Mouse (Mus musculus) left cerebral cortex, postnatal 25 days (tissue): Measurements from ENCODE around the gene Oxnad1. TPM values are rescaled to one million over a fixed set of nuclear protein-coding genes. Genes with fewer than 3 reads are reported as not detected.
"Not testable (repeated sequence)": the region's sequence is repeated elsewhere in the genome, so short reads cannot be mapped to it uniquely, and the experiment has no call there.

ENCODE experiments used
- DNase-seq, 2 experiments: peaks; one replicate each; pipeline ENCODE4 v3.0.0; 2022; ENCODE audit warnings: low spot score in 2 of 2, mixed read lengths in 1 of 2
- intact Hi-C: fragments of 180-260 bp; cut with DNase I; formaldehyde crosslinking; loops from one replicate; pipeline ENCODE4 v1.15.1; 2025
- total RNA-seq, 2 experiments: library from RNA; stranded (reverse); gene quantifications; 2 replicates each; pipeline ENCODE4 v1.2.3; 2021

Gene Oxnad1
- total RNA-seq, 2 experiments from 2014 or later = 11.9 to 16.3 TPM

DNA sequence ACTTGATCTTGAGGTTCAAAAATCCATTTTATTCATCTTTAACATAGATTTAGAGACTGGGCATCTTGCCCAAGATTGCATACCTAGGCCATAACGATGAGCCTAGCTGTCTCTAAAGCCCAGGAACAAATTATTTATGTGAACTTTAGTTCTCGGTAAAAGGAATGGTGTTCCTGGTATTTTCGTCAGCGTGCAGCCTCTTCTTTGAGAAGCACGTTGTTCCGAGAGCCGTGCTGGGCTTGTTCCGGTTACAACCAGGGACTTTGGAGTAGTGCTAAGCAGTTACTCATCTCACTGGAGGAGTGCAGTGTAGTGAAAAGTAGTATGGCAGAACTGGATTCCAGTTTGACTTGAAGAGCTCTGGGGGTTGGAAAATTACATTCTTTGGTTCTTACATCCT lies 1.1 kb downstream of the Oxnad1 start:
- intact Hi-C loops = no loop called here
- no peak for DNase-seq

DNA sequence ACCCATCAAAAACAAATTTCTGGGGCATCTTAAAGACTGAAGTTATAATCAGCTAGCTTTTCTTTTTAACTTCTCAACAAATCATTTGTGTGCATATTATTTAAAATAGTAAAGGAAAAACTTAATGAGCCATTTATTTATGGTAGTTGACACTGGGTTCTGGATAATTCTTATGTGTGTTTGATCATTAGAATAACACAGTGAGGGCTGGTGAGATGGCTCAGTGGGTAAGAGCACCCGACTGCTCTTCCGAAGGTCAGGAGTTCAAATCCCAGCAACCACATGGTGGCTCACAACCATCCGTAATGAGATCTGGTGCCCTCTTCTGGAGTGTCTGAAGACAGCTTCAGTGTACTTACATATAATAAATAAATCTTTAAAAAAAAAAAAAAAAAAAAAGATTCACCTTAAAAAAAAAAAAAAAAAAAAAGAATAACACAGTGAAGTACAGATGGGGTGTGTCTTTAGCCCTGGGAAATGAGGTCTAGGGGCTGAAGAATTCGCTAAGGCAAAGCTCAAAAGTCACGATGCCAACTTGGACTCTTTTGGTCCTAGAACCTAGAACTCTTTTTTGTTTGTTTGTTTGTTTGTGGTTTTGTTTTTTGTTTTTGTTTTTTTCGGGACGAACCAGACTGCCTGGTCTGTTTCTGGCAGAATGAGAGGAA lies 2.5 kb downstream of the Oxnad1 start:
- intact Hi-C loops, DNase-seq: not testable (repeated sequence)

DNA sequence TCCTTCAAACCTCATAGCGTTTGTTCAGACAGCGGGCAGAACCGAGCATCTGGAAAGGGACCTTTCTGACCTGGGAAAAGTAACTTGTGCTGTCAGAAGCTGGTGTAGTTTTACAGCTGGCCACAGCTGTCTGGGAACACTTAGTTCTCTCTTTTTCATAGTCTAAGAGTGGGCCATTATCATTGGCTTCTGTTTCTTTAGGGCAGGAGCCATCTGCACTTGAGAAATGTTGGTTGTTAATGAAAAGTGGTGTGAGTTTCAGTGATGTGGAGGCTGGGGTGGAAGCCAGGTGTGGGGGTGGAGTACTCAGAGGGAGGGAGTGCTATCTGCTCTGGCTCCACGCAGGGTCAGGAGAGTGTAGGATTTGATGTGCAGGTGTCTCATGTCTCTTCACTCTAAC lies 6.0 kb downstream of the Oxnad1 start:
- intact Hi-C loops = no loop called here
- DNase-seq = no peak

DNA sequence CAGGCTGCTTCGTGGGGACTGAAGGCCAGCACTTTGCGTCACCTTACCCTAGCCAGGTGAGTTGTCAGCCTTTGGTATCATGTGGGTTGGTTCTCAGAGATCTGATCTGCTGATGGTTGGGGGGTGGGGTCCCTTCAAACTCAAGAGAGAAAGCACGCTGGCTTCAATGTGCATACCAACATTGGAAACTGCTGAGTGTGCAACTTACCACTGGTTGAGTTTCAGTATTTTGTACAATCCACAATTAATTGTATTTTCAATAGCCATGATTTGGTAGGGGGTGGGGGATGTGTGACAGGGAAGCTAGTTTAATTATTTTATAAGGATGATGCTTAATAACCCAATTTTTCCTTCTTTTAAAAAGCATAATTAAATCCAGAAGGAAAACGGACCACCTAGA lies 6.5 kb downstream of the Oxnad1 start:
- DNase-seq = no peak
- intact Hi-C loops = no loop called here

DNA sequence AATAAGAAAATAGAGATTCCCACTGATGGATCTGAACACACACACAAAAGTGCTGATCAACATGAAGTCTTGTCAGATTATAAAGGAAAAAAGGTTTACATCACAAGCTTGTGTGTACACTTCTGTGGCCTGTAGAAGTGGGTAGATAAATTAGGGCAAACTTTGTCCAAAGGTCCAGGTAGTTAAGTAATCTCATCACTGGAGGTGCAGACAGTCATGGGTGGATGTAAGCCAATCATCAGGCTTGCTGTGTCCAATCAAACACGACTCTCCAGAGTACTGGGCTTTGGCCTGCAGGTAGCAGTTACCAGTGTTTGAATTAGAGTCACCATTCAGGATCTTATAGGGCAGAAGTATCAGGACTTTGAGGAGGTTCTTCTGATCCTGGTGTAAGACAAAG lies 7.8 kb downstream of the Oxnad1 start:
- DNase-seq = no peak
- intact Hi-C loops = no loop called here

DNA sequence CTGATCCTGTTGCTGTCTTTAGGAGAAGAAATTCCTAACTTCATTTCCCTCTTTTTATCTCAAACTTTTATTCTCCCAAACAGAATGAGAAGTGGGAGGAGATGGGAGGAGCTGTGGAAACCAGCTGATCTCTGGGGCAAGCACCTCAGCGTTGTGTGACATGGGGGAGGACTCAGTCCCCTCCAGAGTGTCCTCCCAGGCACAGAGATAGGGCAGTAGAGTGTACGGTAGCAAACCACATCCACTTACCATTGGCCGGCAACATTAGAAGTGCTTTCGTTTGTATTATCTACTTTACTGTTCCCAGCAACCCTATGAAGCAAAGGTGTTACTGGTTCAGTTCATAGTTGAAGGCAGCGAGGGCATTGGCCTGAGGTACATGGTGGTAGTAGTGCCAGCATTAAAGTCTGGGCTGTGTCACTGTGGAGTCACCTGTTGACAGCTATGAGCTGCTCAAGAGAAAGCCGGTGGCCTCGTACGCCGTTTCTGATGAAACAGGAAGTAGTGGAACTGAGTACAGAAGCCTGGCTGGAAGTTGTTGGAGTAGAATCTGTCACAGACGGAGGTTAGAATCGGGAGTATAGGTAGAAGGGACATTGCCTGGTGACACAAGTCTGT lies 8.4 kb downstream of the Oxnad1 start:
- DNase-seq = no peak
- intact Hi-C loops = no loop called here

DNA sequence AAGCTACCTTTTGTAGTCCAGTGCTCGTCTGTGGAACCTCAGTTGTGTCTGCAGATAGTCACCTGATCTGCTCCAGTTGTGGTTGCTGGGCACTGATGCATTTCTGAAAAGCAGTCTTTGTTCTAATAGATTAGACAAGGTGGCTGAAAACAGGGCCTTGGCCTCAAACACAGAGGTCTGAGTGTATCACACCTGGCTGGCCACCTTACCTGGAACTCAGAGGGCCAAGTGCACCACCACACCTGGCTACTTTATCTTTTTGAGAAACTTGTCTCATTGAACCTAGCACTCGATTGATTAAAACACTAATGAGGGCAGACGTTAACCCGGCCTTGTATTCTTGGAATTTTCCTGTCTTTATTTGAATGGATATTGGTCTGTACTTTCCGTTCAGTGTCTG lies 10.5 kb downstream of the Oxnad1 start:
- no peak for DNase-seq
- intact Hi-C loops = no loop called here

DNA sequence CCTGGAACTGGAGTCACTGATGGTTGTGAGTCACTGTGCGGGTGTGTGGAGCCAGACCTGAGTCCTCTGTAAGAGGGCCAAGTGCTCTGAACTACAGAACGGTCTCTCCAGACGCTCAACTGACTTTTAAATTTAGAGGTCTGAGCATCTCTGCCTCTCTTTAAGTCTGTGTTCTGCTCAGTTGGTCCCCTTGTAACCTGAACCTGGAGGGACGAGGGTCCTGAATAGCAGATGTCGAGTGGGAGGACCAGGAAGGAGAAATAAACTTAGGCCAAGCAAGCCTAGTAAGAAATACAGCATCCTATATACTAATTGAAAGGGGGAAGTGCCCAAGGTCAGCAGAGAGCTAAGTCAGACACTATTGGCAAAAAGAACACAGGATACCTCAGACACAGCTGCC lies 11.6 kb downstream of the Oxnad1 start:
- intact Hi-C loops = no loop called here

DNA sequence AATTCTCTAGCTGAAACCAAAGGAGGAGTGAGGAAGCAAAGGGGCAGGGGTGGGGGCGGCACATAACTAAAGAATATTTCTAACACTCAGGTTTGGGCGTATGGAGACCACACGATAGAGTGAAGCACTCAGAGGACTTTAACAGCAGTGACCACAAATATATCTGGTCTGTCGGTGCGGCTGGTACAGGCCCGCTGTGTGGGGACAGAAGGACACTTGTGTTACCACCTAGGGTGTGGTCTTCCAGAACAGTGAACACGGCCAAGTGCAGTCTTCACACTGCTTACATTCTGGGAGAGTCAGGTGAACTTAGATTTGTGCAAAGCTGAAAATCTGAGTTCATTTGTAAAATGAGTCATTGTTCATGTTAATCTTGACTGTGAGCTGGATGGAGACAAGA lies 12.5 kb downstream of the Oxnad1 start:
- no peak for DNase-seq
- intact Hi-C loops = no loop called here

More for the DNA sequence above, 11.6 kb downstream of the Oxnad1 start:
- DNase-seq = no peak

DNA sequence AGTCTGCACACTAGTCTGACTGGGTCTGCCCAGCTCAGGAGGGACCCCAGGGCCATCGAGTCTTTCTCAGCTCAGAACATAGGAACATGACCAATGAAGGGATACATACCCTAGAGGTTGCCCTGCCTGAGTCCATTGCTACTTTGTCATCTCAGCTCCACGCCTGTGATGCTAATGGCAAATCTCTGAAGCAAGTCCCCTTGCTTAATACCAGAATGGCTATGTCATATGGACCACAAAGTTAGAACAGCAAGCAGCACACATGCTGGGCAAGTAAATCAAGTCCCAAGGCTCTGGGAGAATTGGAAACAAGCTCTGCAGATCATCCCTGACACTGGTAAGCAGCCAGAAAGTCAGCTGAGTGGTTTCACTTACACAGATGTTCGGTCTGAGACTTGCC lies 13.8 kb downstream of the Oxnad1 start:
- intact Hi-C loops = no loop called here

DNA sequence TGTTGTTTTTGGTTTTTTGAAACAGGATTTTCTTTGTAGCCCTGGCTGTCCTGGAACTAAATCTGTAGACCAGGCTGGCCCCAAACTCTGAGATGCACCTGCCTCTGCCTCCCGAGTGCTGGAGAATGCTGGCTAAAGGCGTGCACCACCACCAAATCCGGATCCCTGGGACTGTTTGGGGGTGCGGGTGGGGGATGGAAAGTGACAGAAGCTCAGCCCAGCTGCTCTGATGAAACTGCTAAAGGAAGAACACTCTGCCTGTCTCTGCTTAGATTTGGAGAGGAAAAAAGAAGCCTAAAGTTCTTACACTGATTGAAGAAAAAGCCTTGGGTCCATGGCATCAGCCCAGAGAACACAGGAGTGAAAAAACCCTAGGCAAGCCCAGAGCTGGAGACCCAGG lies 18.4 kb downstream of the Oxnad1 start:
- DNase-seq = no peak
- intact Hi-C loops = no loop called here

More for the DNA sequence above, 13.8 kb downstream of the Oxnad1 start:
- no peak for DNase-seq

DNA sequence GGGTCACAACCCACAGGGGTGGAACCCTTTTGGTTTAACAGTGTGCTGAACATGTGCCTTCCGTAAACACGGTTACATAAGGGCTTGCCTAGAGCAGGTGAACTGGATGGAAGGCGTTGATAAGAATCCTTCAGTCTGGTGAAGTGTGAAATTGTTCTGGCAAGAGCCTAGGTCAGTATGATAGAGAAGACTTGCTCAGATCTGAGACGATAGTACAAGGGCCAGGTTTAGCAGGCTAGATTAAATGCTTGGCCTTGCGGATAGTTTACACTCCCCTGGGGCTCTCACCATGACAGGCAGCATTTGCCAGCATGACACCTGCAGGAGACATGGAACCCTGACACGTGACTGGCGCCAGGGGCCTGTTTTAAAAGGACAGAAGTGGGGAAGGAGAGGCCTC lies 20.5 kb downstream of the Oxnad1 start:
- no peak for DNase-seq
- intact Hi-C loops = no loop called here

DNA sequence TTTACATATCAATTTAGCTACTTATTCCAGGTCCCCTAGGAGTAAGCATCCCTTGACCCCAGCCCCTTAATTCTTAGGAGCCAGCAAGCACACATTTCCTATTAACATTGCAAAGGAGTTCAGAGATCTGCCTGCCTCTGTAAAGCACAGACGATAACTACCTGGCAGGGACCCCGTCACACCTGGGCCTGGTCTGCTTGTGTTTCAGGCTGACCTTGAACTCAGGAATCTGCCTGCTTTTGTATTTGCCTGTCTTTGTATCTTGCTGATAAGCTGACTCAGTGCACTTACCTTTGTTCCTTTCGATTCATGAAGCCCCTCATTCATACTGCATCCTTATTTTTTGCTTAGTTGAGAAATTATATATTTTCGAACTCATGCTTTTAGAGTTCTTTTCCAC lies 21.7 kb downstream of the Oxnad1 start:
- intact Hi-C loops = no loop called here
- DNase-seq = no peak

DNA sequence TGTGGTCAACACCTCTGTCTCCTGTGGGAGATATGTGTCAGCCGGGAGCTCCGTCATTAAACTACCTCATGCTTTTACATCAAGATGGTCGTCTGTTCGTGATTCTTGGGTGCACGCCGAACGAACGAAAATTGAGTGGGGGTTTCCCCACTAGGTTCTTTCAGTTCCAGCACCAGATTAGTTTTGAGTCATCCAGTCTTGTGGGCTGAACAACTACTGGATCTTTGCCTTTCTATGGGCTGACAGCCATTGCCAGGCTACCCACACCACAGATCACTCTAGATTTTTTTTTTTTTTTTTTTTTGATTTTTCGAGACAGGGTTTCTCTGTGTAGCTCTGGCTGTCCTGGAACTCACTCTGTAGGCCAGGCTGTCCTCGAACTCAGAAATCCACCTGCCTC lies 26.9 kb downstream of the Oxnad1 start:
- intact Hi-C loops, DNase-seq: not testable (repeated sequence)

DNA sequence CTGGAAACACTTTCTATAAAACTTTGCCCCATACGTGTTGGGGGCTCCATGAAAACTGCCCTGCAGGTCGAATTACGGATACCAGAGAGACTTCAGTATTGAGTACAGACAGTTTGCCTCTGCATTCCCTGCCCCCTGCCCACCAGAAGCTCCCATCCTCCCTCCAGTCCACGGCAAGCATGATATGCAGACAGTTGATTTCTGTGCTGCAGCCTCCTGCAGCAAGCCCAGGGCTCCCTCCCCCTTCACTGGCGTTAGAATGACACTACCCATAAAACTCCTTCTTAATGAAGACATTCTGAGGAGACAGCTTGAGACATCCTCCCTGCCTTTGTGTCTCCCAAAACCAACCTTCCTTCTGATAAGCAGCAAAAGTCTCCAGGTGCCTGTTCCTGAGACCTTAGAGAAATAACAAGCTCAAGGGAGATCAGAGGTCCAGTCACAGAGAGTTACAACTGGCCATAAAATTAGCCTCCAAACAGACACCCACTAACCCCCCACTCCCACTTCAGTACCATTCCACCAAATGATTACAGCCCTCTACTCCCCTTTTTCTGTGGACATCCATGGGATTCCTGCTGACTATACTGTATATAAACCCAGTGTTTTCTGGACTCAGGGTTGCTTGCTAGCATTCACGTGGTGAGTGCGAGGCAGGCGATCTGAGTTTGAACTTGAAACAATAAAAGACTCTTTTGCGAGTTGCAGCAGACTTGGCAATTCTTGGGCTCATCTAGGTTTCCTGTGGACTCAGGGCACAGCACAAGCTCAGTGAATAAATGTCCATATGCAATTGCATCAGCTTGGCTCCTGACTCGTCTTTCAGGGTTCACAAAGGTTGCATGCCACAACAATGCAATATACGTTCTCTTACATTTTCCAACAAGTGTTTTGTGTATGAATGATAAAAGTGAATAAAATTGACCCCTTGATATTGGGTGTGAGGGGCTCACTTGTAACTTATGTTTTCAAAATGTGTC lies 36.1 kb downstream of the Oxnad1 start:
- no peak for DNase-seq
- intact Hi-C loops = no loop called here

DNA sequence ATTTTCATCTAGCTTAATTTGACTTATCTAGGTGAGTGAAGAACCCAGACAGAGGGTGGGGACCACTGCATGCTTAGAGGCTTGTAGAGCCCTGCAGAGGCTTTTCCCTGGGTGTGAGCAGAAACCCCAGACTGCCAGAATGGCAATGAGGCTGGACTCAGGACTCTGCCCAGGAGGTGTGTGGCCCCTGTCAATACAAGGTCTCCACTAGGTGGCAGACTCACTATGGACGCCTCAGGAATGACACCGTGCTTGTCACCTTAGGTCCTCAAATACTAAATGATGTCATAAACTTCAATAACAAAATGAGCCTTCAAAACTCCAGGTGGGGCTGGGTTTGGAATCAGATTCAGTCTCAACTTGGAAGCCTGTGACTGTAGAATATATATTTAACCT lies 36.7 kb downstream of the Oxnad1 start:
- intact Hi-C loops = no loop called here
- no peak for DNase-seq

DNA sequence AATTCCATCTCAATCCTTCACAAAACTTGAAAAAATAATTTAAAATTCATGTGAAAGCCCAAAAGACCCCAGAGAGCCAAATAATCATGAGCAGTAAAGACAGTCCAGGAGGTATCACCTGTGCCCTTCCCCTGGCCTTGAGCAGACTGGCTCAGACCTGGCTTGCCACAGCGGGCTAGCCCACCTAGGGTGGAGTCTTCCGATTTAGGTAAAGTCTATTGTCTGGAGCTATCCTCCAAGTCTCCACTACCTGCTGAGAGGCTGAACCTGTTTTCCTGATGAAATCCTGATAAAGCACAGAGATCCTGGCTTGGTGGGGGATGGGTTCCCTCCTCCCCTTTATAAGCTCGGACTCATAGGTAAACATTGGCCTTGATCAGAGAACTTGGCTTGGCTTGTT lies 39.1 kb downstream of the Oxnad1 start:
- intact Hi-C loops = no loop called here
- DNase-seq = no peak

DNA sequence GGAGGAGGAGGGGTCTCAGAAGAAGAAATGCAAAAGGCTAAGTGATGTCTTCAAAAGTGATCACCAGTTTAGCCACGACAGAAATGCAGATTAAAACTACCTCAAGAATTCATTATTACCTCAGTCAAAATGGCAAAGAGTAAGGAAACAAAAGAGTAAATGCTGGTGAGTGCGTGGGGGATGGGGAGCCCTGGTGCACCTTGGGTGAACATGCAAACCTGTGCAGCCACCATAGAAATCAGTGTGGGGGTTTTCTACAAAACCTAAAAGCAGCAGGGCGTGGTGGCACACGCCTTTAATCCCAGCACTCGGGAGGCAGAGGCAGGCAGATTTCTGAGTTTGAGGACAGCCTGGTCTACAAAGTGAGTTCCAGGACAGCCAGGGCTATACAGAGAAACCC lies 40.1 kb downstream of the Oxnad1 start:
- intact Hi-C loops = loop anchor here (5.0 kb wide), 1 partner anchor 67 kb away; no protein-coding TSS in a partner anchor
- not testable (repeated sequence) for DNase-seq

DNA sequence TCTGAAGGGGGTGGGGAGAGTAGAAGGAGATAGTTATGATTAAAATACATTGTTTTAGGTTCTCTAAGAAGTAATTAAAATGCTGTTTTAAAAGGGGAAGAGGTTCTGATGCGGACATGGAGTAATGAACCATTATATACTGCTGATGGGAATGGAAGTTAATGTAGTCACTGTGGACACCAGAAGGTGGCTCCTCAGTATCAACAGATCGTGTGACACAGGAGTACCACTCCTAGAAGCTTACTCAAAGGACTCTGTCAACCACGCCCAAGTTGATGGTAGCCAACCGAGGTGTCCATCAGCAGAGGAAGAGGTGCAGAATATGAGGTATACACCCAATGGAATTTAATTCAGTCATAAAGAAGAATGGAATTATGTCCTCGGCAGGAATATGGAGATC lies 43.2 kb downstream of the Oxnad1 start:
- intact Hi-C loops = loop anchor here (5.0 kb wide), 1 partner anchor 64 kb away; no protein-coding TSS in a partner anchor

DNA sequence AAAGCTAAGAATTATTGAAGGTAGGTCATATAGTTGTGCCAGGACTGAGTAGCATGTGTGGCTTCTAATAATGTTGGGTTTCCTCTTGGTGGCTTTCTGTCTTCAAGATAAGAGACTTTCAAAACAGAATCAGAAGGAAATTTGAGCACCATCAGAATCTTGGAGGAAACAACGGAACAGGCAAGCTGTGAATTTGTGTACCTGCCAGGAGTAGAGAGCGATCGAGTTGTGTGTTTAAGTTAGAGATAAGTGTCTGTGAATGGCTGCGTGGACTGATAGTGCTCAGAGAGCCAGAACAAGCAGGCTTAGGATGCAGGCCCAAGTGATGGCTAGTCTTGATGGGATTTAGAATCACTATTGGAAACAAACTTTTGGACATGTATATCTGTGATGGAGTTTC lies 46.7 kb downstream of the Oxnad1 start:
- DNase-seq = no peak
- intact Hi-C loops = no loop called here

More for the DNA sequence above, 43.2 kb downstream of the Oxnad1 start:
- no peak for DNase-seq
